Mouse (Mus musculus): ENCODE measurements around the gene Fam32a. TPM values are rescaled to one million over a fixed set of nuclear protein-coding genes. Genes with fewer than 3 reads are reported as not detected.

Fam32a gene
- polyA plus RNA-seq (2012; rRNA removed) = 87.3 and 98.8 TPM in 2 replicates

GRCm38 (mm10) chr8:72219541-72220363 is at the start of gene Fam32a:
Fam32a (plus strand) TSS chr8:72219730.

GRCm38 (mm10) chr8:72189417-72190214 is 29.9 kb upstream of the Fam32a start, which contains the start of gene Hsh2d:
Hsh2d (plus strand) TSS chr8:72189638.

GRCm38 (mm10) chr8:72212751-72213150 is 6.8 kb upstream of the Fam32a start, which contains the start of gene Cib3:
Cib3 (minus strand) TSS chr8:72212837.

GRCm38 (mm10) chr8:72213536-72213935 is 6.0 kb upstream of the Fam32a start, which contains the start of gene Gm11034:
Gm11034 (minus strand) TSS chr8:72213636.

GRCm38 (mm10) chr8:72239499-72240402 is 20.2 kb downstream of the Fam32a start, which contains the start of gene Ap1m1:
Ap1m1 (plus strand) TSS chr8:72240018.

Other genes starting within 250 kb of the Fam32a start
- 0.15 TPM in 2 replicates for gene Cyp4f18, start 210.1 kb upstream of the Fam32a start, polyA plus RNA-seq (2012; rRNA removed)
- gene Olfr372, start 178.5 kb upstream of the Fam32a start, polyA plus RNA-seq (2012; rRNA removed) = not detected in 2 replicates
- not detected in 2 replicates for gene Olfr373, start 136.6 kb upstream of the Fam32a start, polyA plus RNA-seq (2012; rRNA removed)
- gene Olfr374, start 112.7 kb upstream of the Fam32a start, polyA plus RNA-seq (2012; rRNA removed) = not detected in 2 replicates
- gene Tpm4, start 84.8 kb upstream of the Fam32a start, polyA plus RNA-seq (2012; rRNA removed) = 184 and 195 TPM in 2 replicates
- 120 and 132 TPM in 2 replicates for gene Rab8a, start 58.5 kb upstream of the Fam32a start, polyA plus RNA-seq (2012; rRNA removed)
- 0.15 TPM in 2 replicates for gene Hsh2d, start 30.1 kb upstream of the Fam32a start, polyA plus RNA-seq (2012; rRNA removed)
- gene Cib3, start 6.9 kb upstream of the Fam32a start, polyA plus RNA-seq (2012; rRNA removed) = 0.03 TPM in 1 of 2 replicates, not detected in the other
- gene Gm11034, start 6.1 kb upstream of the Fam32a start, polyA plus RNA-seq (2012; rRNA removed) = not detected in 2 replicates
- 222 and 230 TPM in 2 replicates for gene Ap1m1, start 20.3 kb downstream of the Fam32a start, polyA plus RNA-seq (2012; rRNA removed)
- 22.6 and 23.4 TPM in 2 replicates for gene Gm10282, start 85.5 kb downstream of the Fam32a start, polyA plus RNA-seq (2012; rRNA removed)
- gene Klf2, start 99.3 kb downstream of the Fam32a start, polyA plus RNA-seq (2012; rRNA removed) = 10.7 and 17.6 TPM in 2 replicates
- gene Eps15l1, start 201.7 kb downstream of the Fam32a start, polyA plus RNA-seq (2012; rRNA removed) = 111 and 112 TPM in 2 replicates
- gene Calr3, start 224.1 kb downstream of the Fam32a start, polyA plus RNA-seq (2012; rRNA removed) = 0.55 and 0.74 TPM in 2 replicates
- gene 1700030K09Rik, start 224.2 kb downstream of the Fam32a start, polyA plus RNA-seq (2012; rRNA removed) = 14.9 and 15.2 TPM in 2 replicates